Mouse (Mus musculus) bone marrow, adult 2 months (tissue): ENCODE measurements around the gene Fam20c.

Experiments used
- CTCF ChIP-seq: fragments of 200-500 bp; IDR thresholded peaks from 2 replicates; pipeline ENCODE4 v1.5.1; 2011; ENCODE audit warnings: low read length, control low read depth; ENCODE audit not compliant: control insufficient read depth, insufficient read depth
- POLR2A ChIP-seq: fragments of 200-500 bp; IDR thresholded peaks from 2 replicates; pipeline ENCODE4 v1.6.1; 2011; ENCODE audit warnings: low read depth, mild to moderate bottlenecking, control low read depth, low read length, borderline replicate concordance; ENCODE audit not compliant: control insufficient read depth

DNA sequence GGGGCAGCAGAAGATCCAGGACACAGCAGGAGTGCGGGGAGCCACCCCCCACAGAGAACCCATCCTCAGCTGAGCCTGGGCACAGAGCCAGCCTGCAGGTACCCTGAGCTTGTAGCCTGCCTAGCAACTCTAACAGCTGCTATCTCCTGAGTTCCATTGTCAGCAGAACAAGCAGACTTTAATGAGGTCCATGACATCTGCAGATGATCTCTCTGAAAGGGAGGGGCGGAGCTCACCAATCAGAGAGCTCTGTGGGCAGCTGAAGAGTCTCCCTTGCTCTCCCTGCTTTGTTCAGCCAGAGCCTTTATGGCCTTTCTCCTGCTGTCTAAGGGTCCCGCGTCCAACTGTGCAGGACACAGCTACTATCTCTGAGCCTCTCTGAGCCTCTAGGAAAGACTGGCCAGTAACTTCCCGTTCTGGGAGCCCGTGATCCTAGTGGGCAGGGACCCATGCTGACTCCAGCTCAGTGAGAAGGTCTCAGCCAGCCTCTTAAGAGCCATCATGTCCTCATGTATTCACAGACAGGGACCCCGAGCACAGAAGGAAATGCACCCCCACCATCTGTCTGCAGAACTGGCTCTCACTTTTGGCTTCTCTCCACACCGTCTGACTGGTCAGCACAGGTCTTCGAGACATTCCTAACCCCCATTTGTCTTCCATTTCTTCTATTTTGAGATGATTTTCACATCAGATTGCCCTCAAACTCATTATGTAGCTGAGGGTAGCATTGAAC lies 24.6 kb downstream of the Fam20c start:
- TF ChIP-seq POLR2A (no peak), CTCF (no peak)
